Mouse (Mus musculus): ENCODE measurements around the gene Nfasc. TPM values are rescaled to one million over a fixed set of nuclear protein-coding genes. Genes with fewer than 3 reads are reported as not detected.

Gene Nfasc
- polyA plus RNA-seq, 1 experiment from 2014 or later, result 26.9 TPM

- H3K4me2 ChIP-seq (ENCODE audit: low read length), result no peak overlapping the region
- no peak overlapping the region for H3K4me3 ChIP-seq (ENCODE audit: low read depth, low read length)
- no peaks in the 10 kb centered on the region for H3K36me3 ChIP-seq (ENCODE audit: control insufficient read depth, insufficient read depth, low read length)
- DNase-seq (ENCODE audit: low spot score) (peak; percentile 19), ATAC-seq (no peak)
- no peaks in the 10 kb centered on the region for H3K9me3 ChIP-seq (replicated peaks; ENCODE audit: control insufficient read depth, low read length)
- no peaks in the 10 kb centered on the region for H3K27me3 ChIP-seq (replicated peaks; ENCODE audit: control insufficient read depth, insufficient read depth, low read length)
- 0 out of 2 replicates have a peak, but pooled peaks cover 4% of the 10 kb centered on the region for H3K4me1 ChIP-seq (ENCODE audit: control insufficient read depth, insufficient read depth, low read length)
- H3K27ac ChIP-seq (ENCODE audit: low read depth, low read length), result no peak overlapping the region
- WGBS, result 45% methylated on average over 12 of the region's 12 CpGs
- no peak overlapping the region for H3K9ac ChIP-seq (ENCODE audit: low read length)
Observed at GRCm38 (mm10) chr1:132678935-132679334, 62.7 kb downstream of the Nfasc start.

- no peaks in the 10 kb centered on the region for H3K9me3 ChIP-seq (replicated peaks; ENCODE audit: control insufficient read depth, low read length)
- ATAC-seq, result no peak
- no peaks in the 10 kb centered on the region for H3K27me3 ChIP-seq (replicated peaks; ENCODE audit: control insufficient read depth, insufficient read depth, low read length)
- no peaks in the 10 kb centered on the region for H3K36me3 ChIP-seq (ENCODE audit: control insufficient read depth, insufficient read depth, low read length)
- H3K4me3 ChIP-seq (ENCODE audit: low read depth, low read length), result no peak overlapping the region
- no peak overlapping the region for H3K4me2 ChIP-seq (ENCODE audit: low read length)
- H3K27ac ChIP-seq (ENCODE audit: low read depth, low read length), result no peak overlapping the region
- H3K4me1 ChIP-seq (ENCODE audit: control insufficient read depth, insufficient read depth, low read length), result 0 out of 2 replicates have a peak, but pooled peaks cover 4% of the 10 kb centered on the region
- no peak overlapping the region for H3K9ac ChIP-seq (ENCODE audit: low read length)
- 50% methylated on average over 5 of the region's 5 CpGs for WGBS
- no peak for DNase-seq (ENCODE audit: low spot score)
Observed at GRCm38 (mm10) chr1:132678076-132678475, 63.5 kb downstream of the Nfasc start.

- Histone ChIP-seq H3K4me1 (ENCODE audit: control insufficient read depth, insufficient read depth, low read length) (0 out of 2 replicates have a peak, but pooled peaks cover 2% of the 10 kb centered on the region), H3K9ac (ENCODE audit: low read length) (no peak overlapping the region), H3K4me2 (ENCODE audit: low read length) (no peak overlapping the region), H3K4me3 (ENCODE audit: low read depth, low read length) (no peak overlapping the region), H3K27me3 (replicated peaks; ENCODE audit: control insufficient read depth, insufficient read depth, low read length) (no peaks in the 10 kb centered on the region), H3K36me3 (ENCODE audit: control insufficient read depth, insufficient read depth, low read length) (no peaks in the 10 kb centered on the region), H3K27ac (ENCODE audit: low read depth, low read length) (no peak overlapping the region), H3K9me3 (replicated peaks; ENCODE audit: control insufficient read depth, low read length) (no peaks in the 10 kb centered on the region)
- no peak for ATAC-seq
- WGBS, result 90% methylated on average over 3 of the region's 3 CpGs
- DNase-seq (ENCODE audit: low spot score), result no peak
Observed at GRCm38 (mm10) chr1:132672704-132673103, 68.9 kb downstream of the Nfasc start.

- Histone ChIP-seq H3K4me3 (ENCODE audit: low read depth, low read length) (no peak overlapping the region), H3K27ac (ENCODE audit: low read depth, low read length) (no peak overlapping the region), H3K36me3 (ENCODE audit: control insufficient read depth, insufficient read depth, low read length) (0 out of 2 replicates have a peak, but pooled peaks cover 3% of the 10 kb centered on the region), H3K27me3 (replicated peaks; ENCODE audit: control insufficient read depth, insufficient read depth, low read length) (no peaks in the 10 kb centered on the region), H3K9me3 (replicated peaks; ENCODE audit: control insufficient read depth, low read length) (no peaks in the 10 kb centered on the region), H3K4me1 (ENCODE audit: control insufficient read depth, insufficient read depth, low read length) (0 out of 2 replicates have a peak, but pooled peaks cover 2% of the 10 kb centered on the region), H3K4me2 (ENCODE audit: low read length) (no peak overlapping the region), H3K9ac (ENCODE audit: low read length) (no peak overlapping the region)
- DNase-seq (ENCODE audit: low spot score) (no peak), ATAC-seq (no peak)
- 93% methylated on average over 6 of the region's 6 CpGs for whole genome bisulfite sequencing
Observed at GRCm38 (mm10) chr1:132669200-132669599, 72.4 kb downstream of the Nfasc start.

GRCm38 (mm10) chr1:132660354-132660753 lies 81.2 kb downstream of the Nfasc start:
- H3K4me2 ChIP-seq (ENCODE audit: low read length), result no peak overlapping the region
- peak; percentile 69 for ATAC-seq
- no peak overlapping the region for H3K4me3 ChIP-seq (ENCODE audit: low read depth, low read length)
- H3K36me3 ChIP-seq (ENCODE audit: control insufficient read depth, insufficient read depth, low read length), result peaks cover 6% of the 10 kb centered on the region; the same call in 1 of the 2 replicates
- no peak overlapping the region for H3K9ac ChIP-seq (ENCODE audit: low read length)
- H3K4me1 ChIP-seq (ENCODE audit: control insufficient read depth, insufficient read depth, low read length), result peaks cover 16% of the 10 kb centered on the region
- no peaks in the 10 kb centered on the region for H3K9me3 ChIP-seq (replicated peaks; ENCODE audit: control insufficient read depth, low read length)
- DNase-seq (ENCODE audit: low spot score), result peak; percentile 52
- 28% methylated on average over 4 of the region's 4 CpGs for WGBS
- H3K27me3 ChIP-seq (replicated peaks; ENCODE audit: control insufficient read depth, insufficient read depth, low read length), result no peaks in the 10 kb centered on the region
- peak overlapping the region; percentile 88 for H3K27ac ChIP-seq (ENCODE audit: low read depth, low read length)

GRCm38 (mm10) chr1:132659604-132660003 lies 82.0 kb downstream of the Nfasc start:
- no peak overlapping the region for H3K4me2 ChIP-seq (ENCODE audit: low read length)
- WGBS, result 20% methylated on average over 3 of the region's 3 CpGs

GRCm38 (mm10) chr1:132655611-132656010 lies 86.0 kb downstream of the Nfasc start:
- ATAC-seq (no peak), DNase-seq (ENCODE audit: low spot score) (no peak)
- H3K4me1 ChIP-seq (ENCODE audit: control insufficient read depth, insufficient read depth, low read length), result peaks cover 40% of the 10 kb centered on the region
- peak overlapping the region; percentile 74; the same call in 1 of the 2 replicates for H3K27ac ChIP-seq (ENCODE audit: low read depth, low read length)
- no peak overlapping the region for H3K4me3 ChIP-seq (ENCODE audit: low read depth, low read length)
- 72% methylated on average over 6 of the region's 6 CpGs for WGBS
- H3K4me2 ChIP-seq (ENCODE audit: low read length), result no peak overlapping the region
- no peaks in the 10 kb centered on the region for H3K9me3 ChIP-seq (replicated peaks; ENCODE audit: control insufficient read depth, low read length)
- no peak overlapping the region for H3K9ac ChIP-seq (ENCODE audit: low read length)
- no peaks in the 10 kb centered on the region; the same call in 1 of the 2 replicates for H3K36me3 ChIP-seq (ENCODE audit: control insufficient read depth, insufficient read depth, low read length)
- no peaks in the 10 kb centered on the region for H3K27me3 ChIP-seq (replicated peaks; ENCODE audit: control insufficient read depth, insufficient read depth, low read length)

More at GRCm38 (mm10) chr1:132659604-132660003, 82.0 kb downstream of the Nfasc start:
- no peak overlapping the region for H3K4me3 ChIP-seq (ENCODE audit: low read depth, low read length)
- peaks cover 23% of the 10 kb centered on the region for H3K4me1 ChIP-seq (ENCODE audit: control insufficient read depth, insufficient read depth, low read length)
- H3K9me3 ChIP-seq (replicated peaks; ENCODE audit: control insufficient read depth, low read length), result no peaks in the 10 kb centered on the region
- DNase-seq (ENCODE audit: low spot score) (peak; percentile 83), ATAC-seq (peak; percentile 90)
- H3K9ac ChIP-seq (ENCODE audit: low read length), result no peak overlapping the region
- no peaks in the 10 kb centered on the region for H3K27me3 ChIP-seq (replicated peaks; ENCODE audit: control insufficient read depth, insufficient read depth, low read length)
- peak overlapping the region; percentile 88 for H3K27ac ChIP-seq (ENCODE audit: low read depth, low read length)
- H3K36me3 ChIP-seq (ENCODE audit: control insufficient read depth, insufficient read depth, low read length), result peaks cover 6% of the 10 kb centered on the region; the same call in 1 of the 2 replicates

- H3K9me3 ChIP-seq (replicated peaks; ENCODE audit: control insufficient read depth, low read length), result no peaks in the 10 kb centered on the region
- H3K4me3 ChIP-seq (ENCODE audit: low read depth, low read length), result no peak overlapping the region
- no peaks in the 10 kb centered on the region for H3K27me3 ChIP-seq (replicated peaks; ENCODE audit: control insufficient read depth, insufficient read depth, low read length)
- H3K36me3 ChIP-seq (ENCODE audit: control insufficient read depth, insufficient read depth, low read length), result no peaks in the 10 kb centered on the region; the same call in 1 of the 2 replicates
- 53% methylated on average over 9 of the region's 9 CpGs for WGBS
- ATAC-seq (no peak), DNase-seq (ENCODE audit: low spot score) (no peak)
- peaks cover 37% of the 10 kb centered on the region for H3K4me1 ChIP-seq (ENCODE audit: control insufficient read depth, insufficient read depth, low read length)
- H3K4me2 ChIP-seq (ENCODE audit: low read length), result no peak overlapping the region
- peak overlapping the region; percentile 74; the same call in 1 of the 2 replicates for H3K27ac ChIP-seq (ENCODE audit: low read depth, low read length)
- H3K9ac ChIP-seq (ENCODE audit: low read length), result no peak overlapping the region
Observed at GRCm38 (mm10) chr1:132654769-132655168, 86.8 kb downstream of the Nfasc start.

GRCm38 (mm10) chr1:132653841-132654457 lies 87.6 kb downstream of the Nfasc start:
- no peaks in the 10 kb centered on the region; the same call in 1 of the 2 replicates for H3K36me3 ChIP-seq (ENCODE audit: control insufficient read depth, insufficient read depth, low read length)
- no peaks in the 10 kb centered on the region for H3K9me3 ChIP-seq (replicated peaks; ENCODE audit: control insufficient read depth, low read length)
- peak; percentile 88 for DNase-seq (ENCODE audit: low spot score)
- no peak overlapping the region for H3K9ac ChIP-seq (ENCODE audit: low read length)
- H3K27ac ChIP-seq (ENCODE audit: low read depth, low read length), result peak overlapping the region; percentile 74
- ATAC-seq, result peak; percentile 67
- peaks cover 31% of the 10 kb centered on the region for H3K4me1 ChIP-seq (ENCODE audit: control insufficient read depth, insufficient read depth, low read length)
- peak overlapping the region; percentile 6; the same call in 1 of the 2 replicates for H3K4me2 ChIP-seq (ENCODE audit: low read length)
- no peaks in the 10 kb centered on the region for H3K27me3 ChIP-seq (replicated peaks; ENCODE audit: control insufficient read depth, insufficient read depth, low read length)
- 40% methylated on average over 12 of the region's 12 CpGs for WGBS
- H3K4me3 ChIP-seq (ENCODE audit: low read depth, low read length), result no peak overlapping the region
